20 mouse cellular contexts compared by ENCODE assay signal in genomic region chr10:128665307-128665706, GRCm38 (mm10). TPM values are rescaled to one million over a fixed set of nuclear protein-coding genes. Genes with fewer than 3 reads are reported as not detected.
DNase-seq lines count a peak whose midpoint lies in the region; ATAC-seq lines count a peak whose summit lies in the region.
"Had no signal": no experiment of that assay in that cellular context is flagged by ENCODE, and none has a peak within 500 bp of the region (broad histone marks: within the 10 kb centered on the region; RNA-seq: fewer than 3 reads in every experiment).

No protein-coding gene starts in this region.

- H3K36me3 ChIP-seq in liver, embryonic 11.5 days (ENCODE audit: control insufficient read depth, insufficient read depth, low read length): no peaks in the 10 kb centered on the region
- H3K36me3 ChIP-seq in liver, embryonic 12.5 days: no peaks in the 10 kb centered on the region
- H3K36me3 ChIP-seq in liver, embryonic 16.5 days (ENCODE audit: control insufficient read depth, insufficient read depth): no peaks in the 10 kb centered on the region
- H3K36me3 ChIP-seq in hindbrain, embryonic 10.5 days: no peaks in the 10 kb centered on the region
- no peaks in the 10 kb centered on the region for H3K36me3 ChIP-seq in midbrain, embryonic 16.5 days (ENCODE audit: control insufficient read depth, insufficient read depth, low read length)
- H3K36me3 ChIP-seq: embryonic facial prominence, embryonic 13.5 days; forebrain, embryonic 15.5 days; heart, embryonic 10.5 days; heart, embryonic 15.5 days; hindbrain, embryonic 12.5 days had no signal

- peaks cover 10% of the 10 kb centered on the region; the same call in 1 of the 2 replicates for H3K4me1 ChIP-seq in liver, embryonic 11.5 days (replicated peaks; ENCODE audit: control insufficient read depth, insufficient read depth, low read length)
- H3K4me1 ChIP-seq in liver, embryonic 12.5 days: peaks cover 52% of the 10 kb centered on the region
- H3K4me1 ChIP-seq in liver, embryonic 16.5 days (ENCODE audit: control insufficient read depth, low read depth, low read length): peaks cover 41% of the 10 kb centered on the region
- peaks cover 14% of the 10 kb centered on the region for H3K4me1 ChIP-seq in hindbrain, embryonic 10.5 days (replicated peaks)
- peaks cover 11% of the 10 kb centered on the region for H3K4me1 ChIP-seq in midbrain, embryonic 16.5 days (ENCODE audit: control insufficient read depth, insufficient read depth, low read length)

- peaks cover 11% of the 10 kb centered on the region; the same call in 1 of the 2 replicates for H3K27me3 ChIP-seq in liver, embryonic 11.5 days (replicated peaks; ENCODE audit: control insufficient read depth, insufficient read depth, low read length)
- peaks cover 43% of the 10 kb centered on the region for H3K27me3 ChIP-seq in liver, embryonic 12.5 days (replicated peaks)
- H3K27me3 ChIP-seq in liver, embryonic 16.5 days (ENCODE audit: control insufficient read depth, insufficient read depth, low read depth, low read length): peaks cover 22% of the 10 kb centered on the region
- H3K27me3 ChIP-seq in hindbrain, embryonic 10.5 days (ENCODE audit: insufficient read depth, poor library complexity, severe bottlenecking): peaks cover 8% of the 10 kb centered on the region
- H3K27me3 ChIP-seq in midbrain, embryonic 16.5 days (ENCODE audit: control insufficient read depth, insufficient read depth, low read depth, low read length): no peaks in the 10 kb centered on the region
- H3K27me3 ChIP-seq: embryonic facial prominence, embryonic 13.5 days; forebrain, embryonic 15.5 days; heart, embryonic 15.5 days; hindbrain, embryonic 12.5 days had no signal

- H3K27ac ChIP-seq in liver, embryonic 11.5 days (ENCODE audit: low read depth, low read length): no peak overlapping the region
- peak overlapping the region; percentile 69 for H3K27ac ChIP-seq in liver, embryonic 12.5 days
- H3K27ac ChIP-seq in liver, embryonic 16.5 days (ENCODE audit: low read length): peak overlapping the region; percentile 69
- H3K27ac ChIP-seq in hindbrain, embryonic 10.5 days: no peak overlapping the region
- no peak overlapping the region for H3K27ac ChIP-seq in midbrain, embryonic 16.5 days (ENCODE audit: low read length)
- H3K27ac ChIP-seq: embryonic facial prominence, embryonic 13.5 days; forebrain, embryonic 15.5 days; heart, embryonic 10.5 days; heart, embryonic 15.5 days; hindbrain, embryonic 12.5 days had no signal

- H3K9ac ChIP-seq in liver, embryonic 11.5 days (ENCODE audit: low read depth, low read length): no peak overlapping the region
- peak overlapping the region; percentile 12; the same call in 1 of the 2 replicates for H3K9ac ChIP-seq in liver, embryonic 12.5 days
- no peak overlapping the region for H3K9ac ChIP-seq in liver, embryonic 16.5 days (ENCODE audit: low read depth, low read length)
- H3K9ac ChIP-seq in midbrain, embryonic 16.5 days (ENCODE audit: low read depth, low read length): no peak overlapping the region
- H3K9ac ChIP-seq: embryonic facial prominence, embryonic 13.5 days; forebrain, embryonic 15.5 days; heart, embryonic 15.5 days; hindbrain, embryonic 12.5 days had no signal

- 50% methylated on average over 3 of the region's 3 CpGs for WGBS in liver, embryonic 11.5 days
- whole genome bisulfite sequencing in liver, embryonic 12.5 days (ENCODE audit: insufficient replicate concordance): 30% methylated on average over 3 of the region's 3 CpGs
- 34% methylated on average over 3 of the region's 3 CpGs for WGBS in liver, embryonic 16.5 days (ENCODE audit: insufficient replicate concordance)
- WGBS in hindbrain, embryonic 10.5 days: 84% methylated on average over 3 of the region's 3 CpGs
- WGBS in midbrain, embryonic 16.5 days: 87% methylated on average over 3 of the region's 3 CpGs

- peak; percentile 50 for ATAC-seq in liver, embryonic 11.5 days (replicated peaks; ENCODE audit: low FRiP score)
- peak; percentile 68 for ATAC-seq in liver, embryonic 12.5 days
- peak; percentile 76 for ATAC-seq in liver, embryonic 16.5 days (ENCODE audit: low read depth)
- ATAC-seq in midbrain, embryonic 16.5 days: no peak
- ATAC-seq: forebrain, embryonic 15.5 days; hindbrain, embryonic 16.5 days had no signal

- H3K9me3 ChIP-seq in liver, embryonic 11.5 days (ENCODE audit: control insufficient read depth, low read length): no peaks in the 10 kb centered on the region
- no peaks in the 10 kb centered on the region for H3K9me3 ChIP-seq in liver, embryonic 12.5 days (replicated peaks)
- H3K9me3 ChIP-seq in liver, embryonic 16.5 days (replicated peaks; ENCODE audit: control insufficient read depth, low read length): no peaks in the 10 kb centered on the region
- H3K9me3 ChIP-seq in hindbrain, embryonic 10.5 days: no peaks in the 10 kb centered on the region
- no peaks in the 10 kb centered on the region for H3K9me3 ChIP-seq in midbrain, embryonic 16.5 days (replicated peaks; ENCODE audit: control insufficient read depth, low read length, poor library complexity, severe bottlenecking)
- H3K9me3 ChIP-seq: embryonic facial prominence, embryonic 13.5 days; forebrain, embryonic 15.5 days; heart, embryonic 10.5 days; heart, embryonic 15.5 days; hindbrain, embryonic 12.5 days had no signal

- H3K4me2 ChIP-seq in liver, embryonic 11.5 days: peak overlapping the region; percentile 13; the same call in 1 of the 2 replicates
- H3K4me2 ChIP-seq in liver, embryonic 12.5 days: peak overlapping the region; percentile 42
- peak overlapping the region; percentile 33; the same call in 1 of the 2 replicates for H3K4me2 ChIP-seq in liver, embryonic 16.5 days (ENCODE audit: low read depth, low read length)
- no peak overlapping the region for H3K4me2 ChIP-seq in midbrain, embryonic 16.5 days (ENCODE audit: low read length)
- H3K4me2 ChIP-seq: embryonic facial prominence, embryonic 13.5 days; forebrain, embryonic 15.5 days; heart, embryonic 15.5 days; hindbrain, embryonic 12.5 days had no signal

- no peak for DNase-seq in liver, embryonic 11.5 days (ENCODE audit: low spot score)
- DNase-seq in liver: no peak
- DNase-seq in hindbrain, embryonic 10.5 days (ENCODE audit: low spot score): no peak
- no peak for DNase-seq in lung, postnatal 10 days
- no peak for DNase-seq in spleen, adult 18-20 months
- DNase-seq: adrenal gland, adult 8-10 months; cerebellum, adult 11-12 months; cerebellum, adult 9-10 months; cerebellum, postnatal 25 days; heart, adult 18-20 months; heart, postnatal 14 days had no signal

- H3K4me3 ChIP-seq in liver, embryonic 11.5 days (ENCODE audit: low read depth, low read length): no peak overlapping the region
- H3K4me3 ChIP-seq in liver, embryonic 12.5 days: no peak overlapping the region
- H3K4me3 ChIP-seq in liver, embryonic 16.5 days (ENCODE audit: low read depth, low read length): no peak overlapping the region
- H3K4me3 ChIP-seq in hindbrain, embryonic 10.5 days: no peak overlapping the region
- H3K4me3 ChIP-seq in midbrain, embryonic 16.5 days (ENCODE audit: low read depth, low read length): no peak overlapping the region
- H3K4me3 ChIP-seq: embryonic facial prominence, embryonic 13.5 days; forebrain, embryonic 15.5 days; heart, embryonic 10.5 days; heart, embryonic 15.5 days; hindbrain, embryonic 12.5 days had no signal

RNA-seq across cellular contexts. Expression of gene Suox, which starts 8.6 kb away (rescaled TPM):
- 12.4 and 12.5 TPM in 2 replicates for polyA plus RNA-seq in liver, embryonic 11.5 days (2014; fragmentation: Nextera tagmentation; extraction: Ambion mirVana)
- polyA plus RNA-seq in liver, embryonic 12.5 days (2016; fragmentation: Nextera tagmentation; extraction: Ambion mirVana): 10.4 and 10.5 TPM in 2 replicates
- 12.5 and 12.9 TPM in 2 replicates for polyA plus RNA-seq in liver, embryonic 16.5 days (2015; fragmentation: Nextera tagmentation; extraction: Ambion mirVana)
- polyA plus RNA-seq in hindbrain, embryonic 10.5 days (2016; fragmentation: Nextera tagmentation; extraction: Ambion mirVana): 11.1 and 14.6 TPM in 2 replicates
- polyA plus RNA-seq in midbrain, embryonic 16.5 days (2015; fragmentation: Nextera tagmentation; extraction: Ambion mirVana): 13.4 and 13.7 TPM in 2 replicates

RNA-seq across cellular contexts. Expression of gene Ikzf4, which starts 19.5 kb away (rescaled TPM):
- 0.96 and 1.3 TPM in 2 replicates for polyA plus RNA-seq in liver, embryonic 11.5 days (2014; fragmentation: Nextera tagmentation; extraction: Ambion mirVana)
- polyA plus RNA-seq in liver, embryonic 12.5 days (2016; fragmentation: Nextera tagmentation; extraction: Ambion mirVana): 0.41 and 0.42 TPM in 2 replicates
- 0.08 and 0.15 TPM in 2 replicates for polyA plus RNA-seq in liver, embryonic 16.5 days (2015; fragmentation: Nextera tagmentation; extraction: Ambion mirVana)
- polyA plus RNA-seq in hindbrain, embryonic 10.5 days (2016; fragmentation: Nextera tagmentation; extraction: Ambion mirVana): 2.6 and 3.5 TPM in 2 replicates
- polyA plus RNA-seq in midbrain, embryonic 16.5 days (2015; fragmentation: Nextera tagmentation; extraction: Ambion mirVana): 23.1 and 23.5 TPM in 2 replicates

RNA-seq across cellular contexts. Expression of gene Rab5b, which starts 30.8 kb away (rescaled TPM):
- polyA plus RNA-seq in liver, embryonic 11.5 days (2014; fragmentation: Nextera tagmentation; extraction: Ambion mirVana): 46.9 and 47.1 TPM in 2 replicates
- polyA plus RNA-seq in liver, embryonic 12.5 days (2016; fragmentation: Nextera tagmentation; extraction: Ambion mirVana): 34.2 and 34.7 TPM in 2 replicates
- polyA plus RNA-seq in liver, embryonic 16.5 days (2015; fragmentation: Nextera tagmentation; extraction: Ambion mirVana): 36.6 and 38.6 TPM in 2 replicates
- 73.5 and 86.0 TPM in 2 replicates for polyA plus RNA-seq in hindbrain, embryonic 10.5 days (2016; fragmentation: Nextera tagmentation; extraction: Ambion mirVana)
- 119 and 128 TPM in 2 replicates for polyA plus RNA-seq in midbrain, embryonic 16.5 days (2015; fragmentation: Nextera tagmentation; extraction: Ambion mirVana)

RNA-seq across cellular contexts. Expression of gene Pmel, which starts 38.7 kb away (rescaled TPM):
- 0.83 and 0.85 TPM in 2 replicates for polyA plus RNA-seq in liver, embryonic 11.5 days (2014; fragmentation: Nextera tagmentation; extraction: Ambion mirVana)
- polyA plus RNA-seq in liver, embryonic 12.5 days (2016; fragmentation: Nextera tagmentation; extraction: Ambion mirVana): 0.36 and 0.43 TPM in 2 replicates
- 0.43 and 0.59 TPM in 2 replicates for polyA plus RNA-seq in liver, embryonic 16.5 days (2015; fragmentation: Nextera tagmentation; extraction: Ambion mirVana)
- 7.1 and 7.3 TPM in 2 replicates for polyA plus RNA-seq in hindbrain, embryonic 10.5 days (2016; fragmentation: Nextera tagmentation; extraction: Ambion mirVana)
- polyA plus RNA-seq in midbrain, embryonic 16.5 days (2015; fragmentation: Nextera tagmentation; extraction: Ambion mirVana): 0.37 and 0.77 TPM in 2 replicates

RNA-seq across cellular contexts. Expression of gene Rps26, which starts 38.8 kb away (rescaled TPM):
- polyA plus RNA-seq in liver, embryonic 11.5 days (2014; fragmentation: Nextera tagmentation; extraction: Ambion mirVana): 848 and 955 TPM in 2 replicates
- 555 and 561 TPM in 2 replicates for polyA plus RNA-seq in liver, embryonic 12.5 days (2016; fragmentation: Nextera tagmentation; extraction: Ambion mirVana)
- 301 and 353 TPM in 2 replicates for polyA plus RNA-seq in liver, embryonic 16.5 days (2015; fragmentation: Nextera tagmentation; extraction: Ambion mirVana)
- polyA plus RNA-seq in hindbrain, embryonic 10.5 days (2016; fragmentation: Nextera tagmentation; extraction: Ambion mirVana): 472 and 519 TPM in 2 replicates
- 295 and 315 TPM in 2 replicates for polyA plus RNA-seq in midbrain, embryonic 16.5 days (2015; fragmentation: Nextera tagmentation; extraction: Ambion mirVana)

Comparison
In these comparisons a context has a peak if more than half of its experiments do, and no peak if none do; other contexts are left out.
1. H3K27ac ChIP-seq: peak in liver, embryonic 12.5 days (single experiment) and liver, embryonic 16.5 days (single experiment); none in liver, embryonic 11.5 days (single experiment), hindbrain, embryonic 10.5 days (single experiment) and midbrain, embryonic 16.5 days (single experiment).